In the genomic region with DNA sequence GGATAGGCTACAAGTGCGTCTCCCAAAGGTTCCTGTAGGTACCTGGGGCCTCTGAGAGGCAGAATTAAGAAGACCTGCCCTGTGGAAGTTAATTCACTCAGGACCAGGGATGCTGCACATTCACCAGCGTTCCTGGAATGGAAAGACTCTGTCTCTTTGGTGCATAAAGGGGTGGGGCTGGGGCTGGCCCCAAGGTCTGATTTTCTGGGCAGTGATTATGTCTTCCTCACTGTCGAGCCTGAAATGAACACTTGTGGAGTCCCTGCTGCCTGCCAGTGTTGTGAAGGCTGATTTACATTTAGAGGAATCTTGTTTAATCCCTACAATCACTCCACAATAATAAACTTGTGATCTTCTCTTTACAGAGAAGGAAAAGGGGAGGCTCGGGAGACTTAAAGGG, we compare ENCODE assay signal across 18 mouse cellular contexts. TPM values are rescaled to one million over a fixed set of nuclear protein-coding genes. Genes with fewer than 3 reads are reported as not detected.
DNase-seq lines count a peak whose midpoint lies in the region; ATAC-seq and TF ChIP-seq lines count a peak whose summit lies in the region.
"Had no signal": no experiment of that assay in that cellular context is flagged by ENCODE, and none has a peak within 500 bp of the region (broad histone marks: within the 10 kb centered on the region; RNA-seq: fewer than 3 reads in every experiment).

No protein-coding gene starts in this region.

- no peak overlapping the region for H3K9ac ChIP-seq in midbrain, embryonic 11.5 days (ENCODE audit: low read length)
- H3K9ac ChIP-seq in midbrain, postnatal 0 days (replicated peaks; ENCODE audit: low read length, poor library complexity, severe bottlenecking), result no peak overlapping the region
- H3K9ac ChIP-seq: embryonic facial prominence, embryonic 13.5 days; embryonic facial prominence, embryonic 15.5 days had no signal

- DNase-seq in heart, adult 11 months, result peak; percentile 58
- no peak for DNase-seq in heart, postnatal 25 days (ENCODE audit: low spot score)
- DNase-seq in midbrain, embryonic 11.5 days (ENCODE audit: low spot score, missing footprints), result no peak
- DNase-seq in midbrain, postnatal 0 days (ENCODE audit: low spot score), result no peak
- DNase-seq in limb, embryonic 10.5 days (ENCODE audit: low spot score), result no peak
- no peak for DNase-seq in cerebellum, adult 2 months
- DNase-seq: adrenal gland, adult 2 months; adrenal gland, postnatal 10 days; adrenal gland, postnatal 25 days; cerebellum, adult 11 months; cerebellum, adult 9-10 months had no signal

- H3K27ac ChIP-seq in midbrain, embryonic 11.5 days (ENCODE audit: low read depth, low read length), result no peak overlapping the region
- H3K27ac ChIP-seq in midbrain, postnatal 0 days (ENCODE audit: low read depth, low read length), result no peak overlapping the region
- peak overlapping the region; percentile 43 for H3K27ac ChIP-seq in limb, embryonic 10.5 days
- no peak overlapping the region for H3K27ac ChIP-seq in cerebellum, adult 2 months (ENCODE audit: insufficient read depth, low read length)
- H3K27ac ChIP-seq: embryonic facial prominence, embryonic 13.5 days; embryonic facial prominence, embryonic 15.5 days; forebrain, embryonic 10.5 days had no signal

- ATAC-seq in midbrain, embryonic 11.5 days (ENCODE audit: low FRiP score), result peak; percentile 50; the same call in 1 of the 2 replicates
- no peak for ATAC-seq in midbrain, postnatal 0 days (ENCODE audit: low FRiP score)
- ATAC-seq: forebrain, embryonic 14.5 days; forebrain, embryonic 16.5 days had no signal

- 35% methylated on average over 4 of the region's 4 CpGs for WGBS in midbrain, embryonic 11.5 days
- WGBS in midbrain, postnatal 0 days, result 29% methylated on average over 4 of the region's 4 CpGs
- 57% methylated on average over 4 of the region's 4 CpGs for WGBS in limb, embryonic 10.5 days
- WGBS in cerebellum, adult 2 months, result 61% methylated on average over 4 of the region's 4 CpGs

- H3K4me1 ChIP-seq in midbrain, embryonic 11.5 days (ENCODE audit: control insufficient read depth, insufficient read depth, low read length), result peaks cover 12% of the 10 kb centered on the region
- H3K4me1 ChIP-seq in midbrain, postnatal 0 days (ENCODE audit: insufficient read depth, low read length), result no peaks in the 10 kb centered on the region; the same call in 1 of the 2 replicates
- peaks cover 76% of the 10 kb centered on the region for H3K4me1 ChIP-seq in limb, embryonic 10.5 days
- 0 out of 2 replicates have a peak, but pooled peaks cover 2% of the 10 kb centered on the region for H3K4me1 ChIP-seq in cerebellum, adult 2 months (ENCODE audit: control insufficient read depth, insufficient read depth, low read length)

- H3K4me2 ChIP-seq in midbrain, embryonic 11.5 days, result no peak overlapping the region
- H3K4me2 ChIP-seq in midbrain, postnatal 0 days (ENCODE audit: low read depth, low read length, poor library complexity, severe bottlenecking), result no peak overlapping the region
- H3K4me2 ChIP-seq: embryonic facial prominence, embryonic 13.5 days; embryonic facial prominence, embryonic 15.5 days had no signal

- H3K36me3 ChIP-seq in midbrain, embryonic 11.5 days (ENCODE audit: control insufficient read depth, insufficient read depth, low read length), result no peaks in the 10 kb centered on the region
- no peaks in the 10 kb centered on the region for H3K36me3 ChIP-seq in midbrain, postnatal 0 days (ENCODE audit: insufficient read depth, low read length)
- no peaks in the 10 kb centered on the region for H3K36me3 ChIP-seq in limb, embryonic 10.5 days
- H3K36me3 ChIP-seq: embryonic facial prominence, embryonic 13.5 days; embryonic facial prominence, embryonic 15.5 days; forebrain, embryonic 10.5 days had no signal

- H3K9me3 ChIP-seq in midbrain, embryonic 11.5 days (ENCODE audit: control insufficient read depth, low read length), result no peaks in the 10 kb centered on the region
- no peaks in the 10 kb centered on the region for H3K9me3 ChIP-seq in midbrain, postnatal 0 days (ENCODE audit: low read length)
- no peaks in the 10 kb centered on the region for H3K9me3 ChIP-seq in limb, embryonic 10.5 days (replicated peaks)
- H3K9me3 ChIP-seq: embryonic facial prominence, embryonic 13.5 days; embryonic facial prominence, embryonic 15.5 days; forebrain, embryonic 10.5 days had no signal

- no peak for TF ChIP-seq POLR2A in cerebellum, adult 2 months (IDR thresholded peaks at IDR 0.05; ENCODE audit: borderline replicate concordance, insufficient read depth, low read length)

- H3K27me3 ChIP-seq in midbrain, embryonic 11.5 days (ENCODE audit: control insufficient read depth, insufficient read depth, low read length), result no peaks in the 10 kb centered on the region
- H3K27me3 ChIP-seq in midbrain, postnatal 0 days (ENCODE audit: insufficient read depth, low read length), result no peaks in the 10 kb centered on the region
- peaks cover 11% of the 10 kb centered on the region; the same call in 1 of the 2 replicates for H3K27me3 ChIP-seq in limb, embryonic 10.5 days (ENCODE audit: low read depth, poor library complexity, severe bottlenecking)
- no peaks in the 10 kb centered on the region for H3K27me3 ChIP-seq in cerebellum, adult 2 months (ENCODE audit: control insufficient read depth, insufficient read depth, low read length)

- H3K4me3 ChIP-seq in midbrain, embryonic 11.5 days (ENCODE audit: low read depth, low read length), result no peak overlapping the region
- no peak overlapping the region for H3K4me3 ChIP-seq in midbrain, postnatal 0 days (ENCODE audit: low read depth, low read length)
- no peak overlapping the region for H3K4me3 ChIP-seq in limb, embryonic 10.5 days
- no peak overlapping the region for H3K4me3 ChIP-seq in cerebellum, adult 2 months (replicated peaks; ENCODE audit: insufficient read depth, low read depth, low read length)
- H3K4me3 ChIP-seq: embryonic facial prominence, embryonic 13.5 days; embryonic facial prominence, embryonic 15.5 days; erythroblast, embryonic 14.5 days; forebrain, embryonic 10.5 days had no signal

- TF ChIP-seq CTCF in midbrain, postnatal 0 days (IDR thresholded peaks at IDR 0.05), result no peak
- no peak for TF ChIP-seq CTCF in cerebellum, adult 2 months (IDR thresholded peaks at IDR 0.05; ENCODE audit: borderline replicate concordance, insufficient read depth, low read depth, low read length)

- intact Hi-C loops in heart, postnatal 25 days (cut with DNase I), result no loop called here

RNA-seq across cellular contexts. Expression of a gene that starts 18.2 kb away (rescaled TPM):
- 1 to 10 TPM; 3.2 to 3.4 TPM for total RNA-seq in heart, postnatal 25 days (2021)
- polyA plus RNA-seq in midbrain, embryonic 11.5 days (2014; fragmentation: Nextera tagmentation; extraction: Ambion mirVana), result 1.9 and 2.7 TPM in 2 replicates
- 8.7 and 12.2 TPM in 2 replicates for total RNA-seq in midbrain, postnatal 0 days (2014; rRNA removed)
- polyA plus RNA-seq in midbrain, postnatal 0 days (2015; fragmentation: Nextera tagmentation; extraction: Ambion mirVana), result 4.5 and 5.0 TPM in 2 replicates
- 5.0 and 7.5 TPM in 2 replicates for polyA plus RNA-seq in limb, embryonic 10.5 days (2016; fragmentation: Nextera tagmentation; extraction: Ambion mirVana)
- 1.1 and 1.6 TPM in 2 replicates for polyA plus RNA-seq in cerebellum, adult 2 months (2012; rRNA removed)
- total RNA-seq: MEL had no signal
- polyA plus RNA-seq: erythroblast, embryonic 14.5 days had no signal
